Mouse (Mus musculus): Measurements from ENCODE around the gene Gal. TPM values are rescaled to one million over a fixed set of nuclear protein-coding genes. Genes with fewer than 3 reads are reported as not detected.

The Gal gene
- polyA plus RNA-seq, 1 experiment from 2014 or later: 0.81 TPM

DNA sequence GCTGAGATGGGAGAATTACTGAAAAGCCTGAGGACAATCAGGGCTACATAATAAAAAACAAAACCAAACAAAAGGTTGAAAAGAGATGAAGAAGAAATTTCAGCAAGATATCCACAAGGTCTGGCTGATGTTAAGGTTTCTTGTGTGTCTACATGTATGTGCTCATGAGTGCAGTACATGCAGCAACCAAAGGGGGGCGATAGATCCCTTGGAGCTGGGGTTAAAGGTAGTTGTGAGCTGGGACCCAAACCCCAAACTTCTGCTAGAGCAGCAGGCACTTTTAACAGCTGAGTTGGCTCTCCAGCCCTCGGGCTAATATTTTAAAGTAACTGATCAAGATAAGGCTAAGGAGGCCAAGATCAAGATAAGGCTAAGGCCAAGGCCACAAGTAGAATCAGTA, 40.3 kb downstream of the Gal start:
- Histone ChIP-seq H3K9me3 (no peaks in the 10 kb centered on the region), H3K27ac (no peak overlapping the region), H3K4me1 (no peaks in the 10 kb centered on the region), H3K4me3 (no peak overlapping the region), H3K27me3 (ENCODE audit: poor library complexity, severe bottlenecking) (no peaks in the 10 kb centered on the region), H3K36me3 (replicated peaks) (no peaks in the 10 kb centered on the region)
- 60% methylated on average over 2 of the region's 2 CpGs for WGBS
- no peak for DNase-seq (ENCODE audit: extremely low spot score, low spot score)

DNA sequence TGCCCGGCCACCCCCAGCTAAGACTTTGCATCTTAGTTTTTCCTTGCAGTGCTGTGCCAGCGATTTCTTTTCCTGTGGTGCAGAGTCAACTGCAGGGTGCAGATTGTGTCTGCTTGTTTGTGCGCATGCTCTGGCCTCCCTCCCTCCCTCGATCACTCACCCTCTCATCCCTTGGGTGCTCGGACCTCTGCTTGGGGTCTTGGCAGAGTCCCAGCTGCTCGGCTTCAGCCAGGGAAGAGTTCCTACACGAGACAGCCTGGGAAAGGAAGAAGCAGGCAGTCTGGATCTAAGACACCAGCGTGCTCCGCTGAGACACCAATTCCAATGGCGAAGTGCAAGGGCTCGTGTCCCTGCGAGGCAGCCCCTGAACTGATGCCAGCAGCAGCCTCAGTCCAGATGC, 41.0 kb downstream of the Gal start:
- 78% methylated on average over 12 of the region's 12 CpGs for WGBS
- Histone ChIP-seq H3K9me3 (no peaks in the 10 kb centered on the region), H3K27ac (no peak overlapping the region), H3K36me3 (replicated peaks) (no peaks in the 10 kb centered on the region), H3K4me3 (no peak overlapping the region), H3K27me3 (ENCODE audit: poor library complexity, severe bottlenecking) (no peaks in the 10 kb centered on the region), H3K4me1 (no peaks in the 10 kb centered on the region)
- no peak for DNase-seq (ENCODE audit: extremely low spot score, low spot score)

DNA sequence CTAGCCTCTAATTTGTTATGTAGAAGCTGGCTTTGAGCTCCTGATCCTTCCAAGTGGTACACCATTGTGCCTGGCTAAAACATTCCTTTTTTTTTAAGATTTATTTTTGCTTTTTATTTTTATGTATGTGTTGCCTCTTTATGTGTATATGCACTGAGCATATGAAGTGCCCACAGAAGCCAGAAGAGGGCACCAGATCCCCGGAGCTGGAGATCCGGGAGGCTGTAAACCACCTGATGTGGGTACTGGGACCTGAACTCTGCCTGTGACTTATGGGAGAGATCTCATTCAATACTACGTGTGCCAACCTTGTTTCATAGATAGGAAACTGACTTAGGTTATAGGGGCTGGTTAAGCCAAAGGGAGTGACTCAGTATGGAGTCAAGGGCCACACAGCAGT, 46.1 kb downstream of the Gal start:
- no peaks in the 10 kb centered on the region for H3K27me3 ChIP-seq (ENCODE audit: poor library complexity, severe bottlenecking)
- H3K4me3 ChIP-seq: no peak overlapping the region
- H3K4me1 ChIP-seq: no peaks in the 10 kb centered on the region
- H3K9me3 ChIP-seq: no peaks in the 10 kb centered on the region
- DNase-seq (ENCODE audit: extremely low spot score, low spot score): no peak
- H3K36me3 ChIP-seq (replicated peaks): no peaks in the 10 kb centered on the region
- WGBS: 81% methylated on average over 3 of the region's 3 CpGs
- no peak overlapping the region for H3K27ac ChIP-seq

DNA sequence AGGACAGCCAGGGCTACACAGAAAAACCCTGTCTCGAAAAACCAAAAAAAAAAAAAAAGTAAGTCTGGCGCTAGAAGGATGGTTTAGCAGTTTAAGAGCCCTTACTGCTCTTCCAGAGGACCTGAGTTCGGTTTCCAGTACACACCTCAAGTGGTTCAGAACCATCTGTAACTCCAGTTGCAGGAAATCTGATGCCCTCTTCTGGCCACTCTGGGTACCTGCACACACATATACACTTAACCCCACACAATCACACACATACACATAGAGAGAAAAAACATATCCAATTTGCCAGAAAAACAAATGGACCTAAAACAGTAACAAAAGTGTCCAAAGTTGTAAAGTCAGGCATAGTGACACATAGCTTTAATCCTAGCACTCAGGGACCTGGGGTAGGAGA, 49.3 kb downstream of the Gal start:
- no peak overlapping the region for H3K4me3 ChIP-seq
- no peak for DNase-seq (ENCODE audit: extremely low spot score, low spot score)
- no peaks in the 10 kb centered on the region for H3K4me1 ChIP-seq
- H3K27me3 ChIP-seq (ENCODE audit: poor library complexity, severe bottlenecking): no peaks in the 10 kb centered on the region
- no peak overlapping the region for H3K27ac ChIP-seq
- no peaks in the 10 kb centered on the region for H3K9me3 ChIP-seq
- 91% methylated on average over 3 of the region's 3 CpGs for WGBS
- H3K36me3 ChIP-seq (replicated peaks): no peaks in the 10 kb centered on the region

GRCm38 (mm10) chr19:3363510-3363909, 50.8 kb downstream of the Gal start:
- Histone ChIP-seq H3K4me3 (no peak overlapping the region), H3K27me3 (ENCODE audit: poor library complexity, severe bottlenecking) (no peaks in the 10 kb centered on the region), H3K4me1 (no peaks in the 10 kb centered on the region), H3K9me3 (peaks cover 4% of the 10 kb centered on the region; the same call in 1 of the 2 replicates), H3K36me3 (replicated peaks) (no peaks in the 10 kb centered on the region), H3K27ac (no peak overlapping the region)
- DNase-seq (ENCODE audit: extremely low spot score, low spot score): no peak
- WGBS: 89% methylated on average over 4 of the region's 4 CpGs

Other genes with a start within 250 kb of the Gal start
- 137 and 145 TPM in 2 replicates for gene Mrpl21, start 131.6 kb downstream of the Gal start, polyA plus RNA-seq (2016; fragmentation: Nextera tagmentation; extraction: Ambion mirVana)
- gene Ighmbp2, start 131.5 kb downstream of the Gal start, polyA plus RNA-seq (2016; fragmentation: Nextera tagmentation; extraction: Ambion mirVana): 11.4 and 11.5 TPM in 2 replicates
- 5.5 and 6.0 TPM in 2 replicates for gene Cpt1a, start 92.2 kb downstream of the Gal start, polyA plus RNA-seq (2016; fragmentation: Nextera tagmentation; extraction: Ambion mirVana)
- gene Tesmin, start 25.7 kb downstream of the Gal start, polyA plus RNA-seq (2016; fragmentation: Nextera tagmentation; extraction: Ambion mirVana): 0.17 and 0.22 TPM in 2 replicates
- gene Ppp6r3, start 161.2 kb upstream of the Gal start, polyA plus RNA-seq (2016; fragmentation: Nextera tagmentation; extraction: Ambion mirVana): 72.3 and 75.3 TPM in 2 replicates